Mouse (Mus musculus): ENCODE measurements around the gene Trappc12.

DNA sequence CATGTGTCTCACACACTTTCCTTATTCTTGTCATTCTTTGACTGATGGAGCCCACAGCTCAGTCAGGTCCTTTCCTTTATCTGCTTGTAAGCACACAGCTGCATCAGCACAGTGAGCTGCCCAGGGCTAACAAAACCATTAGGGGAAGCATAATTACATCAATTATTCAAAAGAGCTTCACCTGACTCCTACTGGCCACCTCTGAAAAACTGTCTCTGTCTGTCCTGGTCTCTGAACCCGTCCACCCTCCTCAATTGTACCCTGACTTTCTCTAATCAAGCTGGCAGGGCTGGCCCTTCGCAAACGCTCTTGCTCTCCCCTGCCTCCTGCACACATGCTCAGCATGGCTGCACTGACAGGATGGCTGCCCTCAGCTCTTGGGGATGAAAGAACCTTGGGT is 25.9 kb downstream of the Trappc12 start:
- TF ChIP-seq CTCF (IDR thresholded peaks at IDR 0.05; ENCODE audit: low read depth): no peak
- no peak for TF ChIP-seq EP300 (IDR thresholded peaks at IDR 0.05; ENCODE audit: low read depth)

All from liver, postnatal 0 days (tissue).